Mouse (Mus musculus) liver, embryonic 13.5 days (tissue): Measurements from ENCODE around the gene Pdlim1. TPM values are rescaled to one million over a fixed set of nuclear protein-coding genes. Genes with fewer than 3 reads are reported as not detected.
A peak's percentile ranks its signal among the peaks of the same experiment; 100 is the strongest.

Source experiments
- ATAC-seq: fragments of 200-750 bp; cut with Nextera tagmentation; 2 replicates; pipeline ENCODE4 v1.8.0; 2017; ENCODE audit warnings: low read depth, mild to moderate bottlenecking, moderate number of reproducible peaks, moderate library complexity
- DNase-seq: peaks from one replicate; pipeline ENCODE4 v3.0.0; 2022
- H3K27ac ChIP-seq: fragments of 300-500 bp; sonication (generic); 2 replicates; pipeline ENCODE4 v1.5.1; 2015; ENCODE audit warnings: moderate library complexity, mild to moderate bottlenecking, inconsistent platforms
- H3K27me3 ChIP-seq: fragments of 300-500 bp; sonication (generic); 2 replicates; pipeline ENCODE4 v1.6.1; 2015; ENCODE audit warnings: mild to moderate bottlenecking, inconsistent platforms
- H3K36me3 ChIP-seq: fragments of 300-500 bp; sonication (generic); 2 replicates; pipeline ENCODE4 v1.6.1; 2015; ENCODE audit warnings: mild to moderate bottlenecking, inconsistent platforms
- H3K4me1 ChIP-seq: fragments of 300-500 bp; sonication (generic); replicated peaks from 2 replicates; pipeline ENCODE4 v1.6.1; 2015; ENCODE audit warnings: inconsistent platforms
- H3K4me2 ChIP-seq: fragments of 300-500 bp; sonication (generic); 2 replicates; pipeline ENCODE4 v1.6.1; 2015; ENCODE audit warnings: inconsistent platforms, mild to moderate bottlenecking, moderate library complexity
- H3K4me3 ChIP-seq: fragments of 300-500 bp; sonication (generic); replicated peaks from 2 replicates; pipeline ENCODE4 v1.5.1; 2015; ENCODE audit warnings: mild to moderate bottlenecking, inconsistent platforms
- H3K9ac ChIP-seq: fragments of 300-500 bp; sonication (generic); 2 replicates; pipeline ENCODE4 v1.6.1; 2015; ENCODE audit warnings: mild to moderate bottlenecking, inconsistent platforms
- H3K9me3 ChIP-seq: fragments of 300-500 bp; sonication (generic); replicated peaks from 2 replicates; pipeline ENCODE4 v1.6.1; 2016; ENCODE audit warnings: inconsistent platforms
- WGBS: fragments of 180-500 bp; shearing (Covaris S2); methylation state at CpG from one replicate; pipeline ENCODE4 v1.1.7; 2015; ENCODE audit not compliant: insufficient replicate concordance; 5-methylcytosine and 5-hydroxymethylcytosine counted together
- polyA plus RNA-seq: library from polyadenylated mRNA; unstranded; fragments of >200 nt; fragmentation: Nextera tagmentation; extraction: Ambion mirVana; gene quantifications from 2 replicates; pipeline ENCODE4 v1.2.1, GENCODE M21; 2015

Gene Pdlim1
- polyA plus RNA-seq, 1 experiment from 2014 or later = 75.4 TPM

DNA sequence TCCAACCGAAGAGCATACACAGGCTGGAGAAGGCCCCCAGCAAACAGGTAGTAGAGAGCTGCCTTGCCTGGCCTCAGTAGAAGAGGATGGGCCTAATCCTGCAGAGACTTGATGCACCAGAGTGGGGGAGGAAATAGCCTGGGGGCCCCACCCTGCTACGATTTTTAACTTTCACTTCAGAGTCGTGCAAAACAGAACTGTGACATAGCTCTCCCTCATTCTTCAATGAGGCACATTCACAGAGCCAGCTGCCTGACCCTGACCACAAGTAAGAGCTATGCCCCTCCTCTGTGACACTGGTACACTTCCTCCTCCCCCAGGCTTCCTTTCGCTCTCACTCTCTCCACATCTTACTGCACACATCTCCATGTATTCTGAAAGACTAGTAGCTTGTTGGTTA is 14.2 kb downstream of the Pdlim1 start:
- Histone ChIP-seq H3K9me3 (no peaks in the 10 kb centered on the region), H3K27me3 (no peaks in the 10 kb centered on the region), H3K9ac (no peak overlapping the region), H3K4me3 (no peak overlapping the region), H3K4me1 (peaks cover 37% of the 10 kb centered on the region), H3K27ac (no peak overlapping the region), H3K4me2 (peak overlapping the region; percentile 9; the same call in 1 of the 2 replicates), H3K36me3 (peaks cover 4% of the 10 kb centered on the region; the same call in 1 of the 2 replicates)
- WGBS = 32% methylated on average over 4 of the region's 4 CpGs
- no peak for ATAC-seq
- no peak for DNase-seq

DNA sequence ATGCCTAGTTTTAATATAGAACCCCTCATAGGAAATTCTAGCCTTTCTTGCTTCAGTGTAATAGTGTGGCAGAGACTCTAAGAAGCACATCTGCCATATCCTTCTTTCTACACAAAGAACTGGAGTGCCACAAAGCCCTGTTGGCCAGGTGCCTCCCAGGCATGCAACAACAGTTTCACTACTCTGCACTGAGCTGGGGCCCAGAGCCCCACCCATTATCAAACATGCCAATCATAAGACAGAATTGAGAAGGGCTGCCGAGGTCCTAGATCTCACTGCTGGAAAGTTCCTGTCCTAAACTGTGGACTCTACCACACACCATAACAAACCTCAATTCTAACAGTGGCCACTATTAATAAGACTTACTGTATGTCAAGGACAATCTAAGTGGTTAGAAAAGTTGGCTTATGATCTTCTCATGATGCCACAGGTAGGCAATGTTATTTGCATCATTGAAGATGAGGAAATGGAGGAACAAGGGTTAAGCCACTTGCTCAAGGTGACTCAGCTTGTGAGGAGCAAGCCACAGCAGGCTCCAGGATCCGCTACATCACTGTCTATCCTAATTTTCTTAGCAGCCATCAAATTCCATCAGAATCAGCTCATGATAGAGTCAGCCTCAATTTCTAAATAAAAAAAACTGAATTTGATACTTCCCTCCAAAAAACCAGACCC is 15.1 kb downstream of the Pdlim1 start:
- no peak overlapping the region for H3K4me2 ChIP-seq
- H3K4me3 ChIP-seq = no peak overlapping the region
- H3K27ac ChIP-seq = no peak overlapping the region
- peaks cover 37% of the 10 kb centered on the region for H3K4me1 ChIP-seq
- DNase-seq (no peak), ATAC-seq (0 out of 2 replicates have a peak, but pooled peaks have one; percentile 38)
- peaks cover 4% of the 10 kb centered on the region; the same call in 1 of the 2 replicates for H3K36me3 ChIP-seq
- H3K27me3 ChIP-seq = no peaks in the 10 kb centered on the region
- no peaks in the 10 kb centered on the region for H3K9me3 ChIP-seq
- H3K9ac ChIP-seq = no peak overlapping the region
- WGBS = 36% methylated on average over 2 of the region's 2 CpGs

DNA sequence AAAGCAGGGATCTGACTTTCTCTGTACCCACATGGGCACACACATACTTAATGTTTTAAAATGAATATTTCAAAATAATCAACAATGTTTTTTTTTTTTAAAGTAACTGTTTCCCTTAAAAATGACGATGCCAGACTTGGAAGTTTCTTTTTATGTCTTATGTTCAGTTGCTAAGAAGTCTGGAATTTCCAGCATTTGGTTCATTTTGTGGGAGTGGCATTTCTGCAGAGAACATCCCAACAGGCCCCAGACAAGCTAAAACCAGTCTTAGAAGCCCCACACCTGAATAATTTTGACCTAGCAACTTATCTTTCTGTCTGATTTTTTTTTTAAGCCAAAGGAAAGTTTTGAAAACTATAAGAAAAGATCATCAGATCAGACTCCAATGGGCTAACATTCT is 16.1 kb downstream of the Pdlim1 start:
- WGBS = 66% methylated on average over 1 of the region's 1 CpGs
- no peaks in the 10 kb centered on the region for H3K27me3 ChIP-seq

DNA sequence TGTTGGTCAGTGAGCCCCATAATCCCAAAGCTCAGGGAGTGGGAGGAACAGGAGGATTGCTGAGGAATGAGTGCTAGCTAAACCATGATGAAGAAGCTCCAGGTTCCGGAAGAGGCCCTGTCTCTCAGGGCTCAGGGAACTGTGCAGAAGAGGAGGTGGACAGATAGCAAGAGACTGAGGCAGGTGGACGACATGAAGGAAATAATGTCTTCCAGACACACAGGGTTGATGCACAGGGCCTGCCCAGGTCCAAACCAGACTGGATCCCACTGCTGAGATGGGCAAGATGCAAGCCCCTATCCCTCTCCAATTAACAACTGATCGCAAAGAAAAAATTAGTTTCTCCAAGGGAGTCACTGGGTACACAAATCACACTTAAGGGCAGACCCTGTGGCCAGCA is 16.9 kb downstream of the Pdlim1 start:
- 70% methylated on average over 3 of the region's 3 CpGs for WGBS
- Histone ChIP-seq H3K4me2 (no peak overlapping the region), H3K4me3 (no peak overlapping the region), H3K4me1 (peaks cover 22% of the 10 kb centered on the region), H3K9ac (no peak overlapping the region), H3K27me3 (no peaks in the 10 kb centered on the region), H3K9me3 (no peaks in the 10 kb centered on the region), H3K27ac (no peak overlapping the region), H3K36me3 (peaks cover 10% of the 10 kb centered on the region; the same call in 1 of the 2 replicates)
- ATAC-seq (no peak), DNase-seq (no peak)

More for the DNA sequence above, 16.1 kb downstream of the Pdlim1 start:
- Histone ChIP-seq H3K36me3 (peaks cover 10% of the 10 kb centered on the region; the same call in 1 of the 2 replicates), H3K4me2 (no peak overlapping the region), H3K4me3 (no peak overlapping the region), H3K4me1 (peaks cover 28% of the 10 kb centered on the region), H3K9me3 (no peaks in the 10 kb centered on the region), H3K27ac (no peak overlapping the region), H3K9ac (no peak overlapping the region)
- ATAC-seq (no peak), DNase-seq (no peak)

DNA sequence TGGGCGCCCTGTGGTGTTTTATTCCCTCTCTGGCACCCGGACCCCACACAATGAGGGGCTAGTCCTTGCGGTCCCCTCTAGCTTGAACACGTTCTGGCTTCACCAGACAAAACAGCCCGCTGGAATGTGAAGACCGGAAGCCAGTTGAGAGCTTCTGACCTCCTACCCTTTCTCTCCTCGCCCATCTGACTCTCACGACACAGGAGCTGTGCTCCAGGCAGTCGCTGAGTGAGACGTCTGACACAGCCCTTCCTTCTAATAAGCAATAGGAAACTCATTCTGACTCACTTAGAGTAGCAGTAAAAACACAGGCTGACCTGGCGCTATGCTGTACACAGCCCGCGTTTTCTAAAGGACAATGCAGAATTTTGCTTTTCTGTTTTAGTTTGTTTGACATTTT is 17.9 kb downstream of the Pdlim1 start:
- DNase-seq (no peak), ATAC-seq (no peak)
- Histone ChIP-seq H3K4me2 (no peak overlapping the region), H3K27me3 (no peaks in the 10 kb centered on the region), H3K4me1 (peaks cover 22% of the 10 kb centered on the region), H3K9me3 (no peaks in the 10 kb centered on the region), H3K27ac (no peak overlapping the region), H3K36me3 (peaks cover 14% of the 10 kb centered on the region; the same call in 1 of the 2 replicates), H3K4me3 (no peak overlapping the region), H3K9ac (no peak overlapping the region)
- WGBS = 48% methylated on average over 13 of the region's 13 CpGs

DNA sequence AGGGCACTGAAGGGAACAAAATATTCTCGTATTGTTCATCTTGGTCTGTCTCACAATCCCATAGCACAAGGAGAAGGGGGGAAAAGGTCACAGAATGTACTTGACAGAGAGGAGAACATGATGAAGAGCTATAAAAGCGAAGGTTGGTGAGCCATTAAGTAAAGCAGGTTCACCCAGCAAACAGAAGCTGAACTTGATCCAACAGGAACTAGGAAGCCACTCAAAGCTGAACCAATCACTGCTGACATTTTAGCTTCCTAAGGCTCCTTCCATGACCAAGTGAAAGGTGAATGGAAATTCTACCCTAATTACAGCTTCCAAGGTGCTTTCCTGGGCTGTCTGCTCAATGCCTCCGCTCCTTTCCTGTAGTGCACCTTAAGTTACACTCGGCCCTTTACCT is 20.5 kb downstream of the Pdlim1 start:
- Histone ChIP-seq H3K9me3 (no peaks in the 10 kb centered on the region), H3K36me3 (peaks cover 14% of the 10 kb centered on the region; the same call in 1 of the 2 replicates), H3K27ac (no peak overlapping the region), H3K4me2 (no peak overlapping the region), H3K4me3 (no peak overlapping the region), H3K4me1 (peaks cover under 1% of the 10 kb centered on the region; the same call in 1 of the 2 replicates), H3K27me3 (no peaks in the 10 kb centered on the region), H3K9ac (no peak overlapping the region)
- ATAC-seq = no peak
- WGBS = 82% methylated on average over 4 of the region's 4 CpGs
- no peak for DNase-seq

DNA sequence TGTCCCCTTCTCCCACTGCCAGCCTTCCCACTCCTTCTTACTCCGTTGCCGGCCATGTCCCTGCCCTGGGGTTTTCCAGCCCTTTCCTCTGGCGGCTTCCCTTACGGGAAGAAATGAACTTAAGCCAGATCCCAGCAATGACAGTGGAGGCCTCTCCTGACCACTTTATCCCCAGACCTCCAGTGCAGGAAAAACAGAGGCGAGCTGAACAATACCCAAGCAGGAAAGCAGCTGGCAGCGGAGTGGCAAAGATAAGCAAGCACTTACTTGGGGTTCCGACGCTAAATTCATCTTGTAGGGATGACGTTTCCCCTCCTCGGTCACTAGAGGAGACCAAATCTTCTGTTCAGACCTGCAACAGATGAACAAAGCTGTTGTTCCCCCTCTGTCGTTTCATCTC is 22.3 kb downstream of the Pdlim1 start:
- no peaks in the 10 kb centered on the region for H3K27me3 ChIP-seq
- peaks cover 14% of the 10 kb centered on the region; the same call in 1 of the 2 replicates for H3K36me3 ChIP-seq
- H3K27ac ChIP-seq = peak overlapping the region; percentile 27; the same call in 1 of the 2 replicates
- WGBS = 42% methylated on average over 11 of the region's 11 CpGs
- ATAC-seq (no peak), DNase-seq (no peak)
- no peaks in the 10 kb centered on the region for H3K9me3 ChIP-seq
- H3K4me2 ChIP-seq = no peak overlapping the region
- H3K4me1 ChIP-seq = no peaks in the 10 kb centered on the region
- no peak overlapping the region for H3K4me3 ChIP-seq
- no peak overlapping the region for H3K9ac ChIP-seq

DNA sequence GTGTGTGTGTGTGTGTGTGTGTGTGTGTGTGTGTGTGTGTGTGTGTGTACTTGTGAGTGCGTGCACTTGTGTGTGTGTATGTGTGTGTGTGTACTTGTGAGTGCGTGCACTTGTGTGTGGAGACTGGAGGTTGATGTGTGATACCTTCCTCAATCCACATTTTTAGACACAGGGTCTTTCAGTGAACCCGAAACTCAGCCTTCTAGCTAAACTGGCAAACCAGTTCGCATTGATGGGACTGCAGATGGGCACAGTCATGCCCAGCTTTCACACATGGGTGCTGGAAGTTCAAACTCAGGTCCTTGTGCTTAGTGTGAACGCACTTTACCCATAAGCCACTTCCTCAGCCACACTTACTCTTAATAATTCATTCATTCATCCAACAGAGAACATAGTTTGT is 23.2 kb downstream of the Pdlim1 start:
- ATAC-seq = no peak
- H3K27me3 ChIP-seq = no peaks in the 10 kb centered on the region
- DNase-seq = no peak
- H3K27ac ChIP-seq = no peak overlapping the region
- no peak overlapping the region for H3K4me3 ChIP-seq
- H3K36me3 ChIP-seq = peaks cover 14% of the 10 kb centered on the region; the same call in 1 of the 2 replicates
- H3K4me1 ChIP-seq = no peaks in the 10 kb centered on the region
- 85% methylated on average over 5 of the region's 5 CpGs for WGBS
- H3K9ac ChIP-seq = no peak overlapping the region
- H3K9me3 ChIP-seq = no peaks in the 10 kb centered on the region
- H3K4me2 ChIP-seq = no peak overlapping the region

DNA sequence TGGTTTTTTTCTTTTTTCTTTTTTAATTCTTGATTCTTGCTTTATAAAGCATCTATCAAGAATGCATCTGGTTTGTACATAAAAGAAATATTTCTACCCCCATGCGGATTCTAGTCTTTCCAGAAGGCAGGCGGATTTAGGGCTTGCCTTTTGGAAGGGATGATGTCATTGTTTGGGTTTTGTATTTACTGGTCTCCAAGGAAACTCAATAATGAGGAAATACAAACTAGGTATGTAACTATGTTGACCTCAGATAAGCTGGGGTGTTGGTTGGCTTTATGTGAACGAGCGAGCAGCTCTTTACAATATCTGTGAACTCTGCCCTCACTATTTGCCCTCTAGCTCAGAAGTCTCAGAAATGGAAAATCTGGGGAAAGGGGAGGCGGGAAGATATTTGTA is 24.4 kb downstream of the Pdlim1 start:
- WGBS = 56% methylated on average over 5 of the region's 5 CpGs
- ATAC-seq (no peak), DNase-seq (no peak)
- no peaks in the 10 kb centered on the region for H3K9me3 ChIP-seq
- H3K36me3 ChIP-seq = peaks cover 21% of the 10 kb centered on the region; the same call in 1 of the 2 replicates
- H3K4me2 ChIP-seq = no peak overlapping the region
- H3K27ac ChIP-seq = no peak overlapping the region
- H3K27me3 ChIP-seq = no peaks in the 10 kb centered on the region
- no peaks in the 10 kb centered on the region for H3K4me1 ChIP-seq
- no peak overlapping the region for H3K4me3 ChIP-seq
- H3K9ac ChIP-seq = no peak overlapping the region

DNA sequence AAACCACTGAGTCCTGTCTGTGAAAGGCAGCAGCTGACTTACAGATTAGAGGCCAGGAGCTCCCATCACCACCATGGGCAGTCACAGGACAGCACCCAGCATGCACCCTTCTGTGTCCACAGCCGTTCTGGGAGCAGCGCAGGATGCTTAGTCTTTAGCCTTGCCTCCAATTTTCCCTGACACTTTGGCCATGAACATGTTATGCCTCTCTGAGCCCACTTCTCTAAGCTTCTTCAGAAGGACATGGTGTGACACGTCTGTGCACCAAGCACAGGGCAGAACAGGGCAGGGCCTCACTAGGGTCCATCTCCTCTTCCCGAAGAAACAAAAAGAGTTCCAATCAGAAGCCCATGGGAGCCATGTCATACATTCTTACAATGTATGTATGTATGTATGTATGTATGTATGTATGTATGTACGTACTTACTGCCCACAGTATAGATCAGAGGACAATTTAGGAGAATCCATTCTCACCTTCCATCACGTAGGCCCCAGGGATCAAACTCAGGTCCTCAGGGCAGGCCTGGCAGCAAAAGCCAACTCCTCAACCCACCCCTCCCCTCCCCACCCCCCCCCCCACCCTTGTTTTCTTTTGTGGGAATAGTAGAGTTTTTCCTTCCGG is 24.9 kb downstream of the Pdlim1 start:
- no peak overlapping the region for H3K4me2 ChIP-seq
- H3K9me3 ChIP-seq = no peaks in the 10 kb centered on the region
- H3K4me1 ChIP-seq = no peaks in the 10 kb centered on the region
- 77% methylated on average over 7 of the region's 7 CpGs for WGBS
- peaks cover 20% of the 10 kb centered on the region; the same call in 1 of the 2 replicates for H3K36me3 ChIP-seq
- no peak overlapping the region for H3K27ac ChIP-seq
- no peak overlapping the region for H3K4me3 ChIP-seq
- no peak overlapping the region for H3K9ac ChIP-seq
- no peak for ATAC-seq
- no peaks in the 10 kb centered on the region for H3K27me3 ChIP-seq
- no peak for DNase-seq

DNA sequence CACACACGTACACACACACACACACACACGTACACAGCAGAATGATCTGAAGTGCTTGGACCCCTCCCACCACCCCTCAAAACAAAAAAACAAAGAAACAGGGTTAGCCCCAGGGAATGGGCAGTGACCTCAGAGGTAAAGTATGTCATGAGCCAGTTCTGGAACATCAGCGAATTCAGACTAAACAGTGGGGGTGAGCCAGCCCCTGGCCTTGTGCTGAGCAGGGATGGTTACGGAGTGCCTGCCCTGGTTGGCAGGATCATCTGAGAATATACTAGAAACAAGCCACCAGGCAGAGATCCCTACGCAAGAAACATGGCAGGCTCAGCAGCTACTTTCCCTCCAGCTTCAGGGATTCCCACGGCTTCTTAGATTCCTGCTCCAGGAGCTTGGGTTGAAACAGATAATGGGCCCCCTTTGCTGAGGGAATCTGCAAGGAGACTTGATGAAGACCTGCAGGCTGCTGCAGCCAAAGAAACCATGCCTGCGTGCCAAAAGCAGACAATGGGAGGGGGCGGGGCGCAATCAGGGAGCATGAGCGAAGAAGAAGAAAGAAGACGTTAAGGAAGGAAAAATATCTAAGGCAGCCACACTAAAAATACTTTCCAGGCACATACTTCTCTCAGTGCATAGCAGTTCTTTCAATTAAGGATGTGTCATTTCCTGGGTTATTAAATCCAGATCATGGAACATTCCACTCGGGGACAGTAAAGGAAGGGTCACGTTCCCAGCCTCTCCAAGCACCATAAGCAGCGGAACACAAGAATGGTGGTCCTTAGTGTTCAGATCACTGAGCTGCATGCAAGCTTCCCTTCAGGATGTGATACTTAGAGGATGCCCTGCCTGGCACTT is 30.6 kb downstream of the Pdlim1 start:
- no peaks in the 10 kb centered on the region for H3K9me3 ChIP-seq
- DNase-seq (no peak), ATAC-seq (no peak)
- no peak overlapping the region for H3K9ac ChIP-seq
- no peaks in the 10 kb centered on the region for H3K27me3 ChIP-seq
- peaks cover 8% of the 10 kb centered on the region; the same call in 1 of the 2 replicates for H3K36me3 ChIP-seq
- H3K4me1 ChIP-seq = peaks cover 3% of the 10 kb centered on the region; the same call in 1 of the 2 replicates
- WGBS = 77% methylated on average over 14 of the region's 14 CpGs
- no peak overlapping the region for H3K4me3 ChIP-seq
- no peak overlapping the region for H3K4me2 ChIP-seq
- H3K27ac ChIP-seq = peak overlapping the region; percentile 29; the same call in 1 of the 2 replicates
